Mouse (Mus musculus) spleen, postnatal 10 days (tissue): Measurements from ENCODE around the gene B230219D22Rik.
"Not testable (repeated sequence)": the region's sequence is repeated elsewhere in the genome, so short reads cannot be mapped to it uniquely, and the experiment has no call there.

ENCODE experiments used
- DNase-seq, 2 experiments: peaks; one replicate each; pipeline ENCODE4 v3.0.0; 2021 to 2022; ENCODE audit warnings: low spot score in 2 of 2

Gene B230219D22Rik

GRCm38 (mm10) chr13:55692535-55693242 lies at the start of gene B230219D22Rik:
Gene B230219D22Rik (plus strand): TSS chr13:55693124.
- DNase-seq, result peak; percentile 92 to 93

GRCm38 (mm10) chr13:55644525-55644924 lies 48.4 kb upstream of the B230219D22Rik start:
- peak in 1 of 2 experiments; percentile 71 for DNase-seq

- no peak for DNase-seq
Measured at GRCm38 (mm10) chr13:55650098-55650497, 42.8 kb upstream of the B230219D22Rik start.

GRCm38 (mm10) chr13:55650980-55651379 lies 41.9 kb upstream of the B230219D22Rik start:
- DNase-seq, result no peak

- peak; percentile 17 to 70 for DNase-seq
Measured at GRCm38 (mm10) chr13:55668550-55668949, 24.4 kb upstream of the B230219D22Rik start.

GRCm38 (mm10) chr13:55672711-55673110 lies 20.2 kb upstream of the B230219D22Rik start:
- DNase-seq, result no peak

GRCm38 (mm10) chr13:55677364-55677763 lies 15.6 kb upstream of the B230219D22Rik start:
- no peak for DNase-seq

- no peak for DNase-seq
Measured at GRCm38 (mm10) chr13:55682201-55682600, 10.7 kb upstream of the B230219D22Rik start.

GRCm38 (mm10) chr13:55683581-55683980 lies 9.3 kb upstream of the B230219D22Rik start:
- no peak for DNase-seq

- DNase-seq, result no peak
Measured at GRCm38 (mm10) chr13:55686107-55686633, 6.8 kb upstream of the B230219D22Rik start.

- no peak for DNase-seq
Measured at GRCm38 (mm10) chr13:55687927-55688602, 4.9 kb upstream of the B230219D22Rik start.

- DNase-seq, result peak in 1 of 2 experiments; percentile 68
Measured at GRCm38 (mm10) chr13:55693243-55693721, 358 bp downstream of the B230219D22Rik start.

- DNase-seq, result no peak
Measured at GRCm38 (mm10) chr13:55694110-55694509, 1.2 kb downstream of the B230219D22Rik start.

- DNase-seq, result not testable (repeated sequence)
Measured at GRCm38 (mm10) chr13:55695989-55696388, 3.1 kb downstream of the B230219D22Rik start.

GRCm38 (mm10) chr13:55704301-55704700 lies 11.4 kb downstream of the B230219D22Rik start:
- no peak for DNase-seq

- no peak for DNase-seq
Measured at GRCm38 (mm10) chr13:55712846-55713245, 19.9 kb downstream of the B230219D22Rik start.

GRCm38 (mm10) chr13:55714501-55715166 lies 21.7 kb downstream of the B230219D22Rik start, which contains the start of gene Txndc15:
Gene Txndc15 (plus strand): TSS chr13:55714650.
- peak; percentile 90 to 92 for DNase-seq

- DNase-seq, result no peak
Measured at GRCm38 (mm10) chr13:55715167-55715512, 22.2 kb downstream of the B230219D22Rik start.

- DNase-seq, result no peak
Measured at GRCm38 (mm10) chr13:55715908-55716510, 23.1 kb downstream of the B230219D22Rik start.

- no peak for DNase-seq
Measured at GRCm38 (mm10) chr13:55721516-55721915, 28.6 kb downstream of the B230219D22Rik start.

GRCm38 (mm10) chr13:55721995-55722394 lies 29.1 kb downstream of the B230219D22Rik start:
- DNase-seq, result no peak
